Mouse (Mus musculus) megakaryocyte-erythroid progenitor cell, adult 5-6 weeks (primary cell): ENCODE measurements around the gene Nfkb1. TPM values are rescaled to one million over a fixed set of nuclear protein-coding genes. Genes with fewer than 3 reads are reported as not detected.

Source experiments
- ATAC-seq: replicated peaks from 2 replicates; pipeline ENCODE4 v1.8.0; 2016; ENCODE audit warnings: mild to moderate bottlenecking, inconsistent platforms; ENCODE audit not compliant: severe bottlenecking, poor library complexity, low FRiP score, low TSS enrichment
- total RNA-seq, 2 experiments: library from RNA; stranded (forward) in 1 of 2; stranded (reverse) in 1 of 2; fragments of 200-1000, 215-1000 nt in 1 of 2; fragments of >200 nt in 1 of 2; fragmentation: Nextera tagmentation in 1 of 2; gene quantifications; 2 replicates each; pipeline ENCODE4 v1.2.3; 2014 to 2017

The Nfkb1 gene
- total RNA-seq, 2 experiments from 2014 or later: 59.1 to 61.5 TPM

GRCm38 (mm10) chr3:135675480-135675879, 15.9 kb downstream of the Nfkb1 start:
- ATAC-seq: no peak

- no peak for ATAC-seq
These were observed 16.5 kb downstream of the Nfkb1 start for GRCm38 (mm10) chr3:135674716-135675392.

GRCm38 (mm10) chr3:135673695-135674094, 17.7 kb downstream of the Nfkb1 start:
- peak; percentile 46 for ATAC-seq

GRCm38 (mm10) chr3:135673041-135673440, 18.3 kb downstream of the Nfkb1 start:
- ATAC-seq: no peak

GRCm38 (mm10) chr3:135672135-135672534, 19.2 kb downstream of the Nfkb1 start:
- ATAC-seq: no peak

- no peak for ATAC-seq
These were observed 20.5 kb downstream of the Nfkb1 start for GRCm38 (mm10) chr3:135670869-135671268.

- ATAC-seq: no peak
These were observed 24.3 kb downstream of the Nfkb1 start for GRCm38 (mm10) chr3:135667084-135667483.

GRCm38 (mm10) chr3:135665777-135666259, 25.5 kb downstream of the Nfkb1 start:
- no peak for ATAC-seq

GRCm38 (mm10) chr3:135662139-135662864, 29.0 kb downstream of the Nfkb1 start:
- 0 out of 2 replicates have a peak, but pooled peaks have one; percentile 26 for ATAC-seq

- ATAC-seq: no peak
These were observed 29.6 kb downstream of the Nfkb1 start for GRCm38 (mm10) chr3:135661707-135662106.

GRCm38 (mm10) chr3:135658540-135659097, 32.7 kb downstream of the Nfkb1 start:
- no peak for ATAC-seq

GRCm38 (mm10) chr3:135656156-135656555, 35.2 kb downstream of the Nfkb1 start:
- ATAC-seq: no peak

- ATAC-seq: no peak
These were observed 40.4 kb downstream of the Nfkb1 start for GRCm38 (mm10) chr3:135650773-135651555.

- ATAC-seq: no peak
These were observed 41.5 kb downstream of the Nfkb1 start for GRCm38 (mm10) chr3:135649809-135650208.

- ATAC-seq: no peak
These were observed 42.8 kb downstream of the Nfkb1 start for GRCm38 (mm10) chr3:135648501-135648900.

GRCm38 (mm10) chr3:135646622-135647021, 44.7 kb downstream of the Nfkb1 start:
- no peak for ATAC-seq

- ATAC-seq: no peak
These were observed 46.4 kb downstream of the Nfkb1 start for GRCm38 (mm10) chr3:135644971-135645370.

- peak; percentile 85 for ATAC-seq
These were observed 49.8 kb downstream of the Nfkb1 start for GRCm38 (mm10) chr3:135641623-135641915.

- peak; percentile 47 for ATAC-seq
These were observed 50.3 kb downstream of the Nfkb1 start for GRCm38 (mm10) chr3:135640856-135641622.
